Mouse (Mus musculus) ES-E14 (cell line): ENCODE measurements around the gene Dpysl5.

Source experiments
- CHD2 ChIP-seq: IDR thresholded peaks from 2 replicates; pipeline ENCODE4 v1.6.1; 2014; ENCODE audit warnings: mild to moderate bottlenecking, low read depth, low read length, inconsistent platforms
- ZC3H11A ChIP-seq: IDR thresholded peaks from 2 replicates; pipeline ENCODE4 v1.6.1; 2012; ENCODE audit warnings: low read depth, mild to moderate bottlenecking, inconsistent platforms, low read length, borderline replicate concordance

DNA sequence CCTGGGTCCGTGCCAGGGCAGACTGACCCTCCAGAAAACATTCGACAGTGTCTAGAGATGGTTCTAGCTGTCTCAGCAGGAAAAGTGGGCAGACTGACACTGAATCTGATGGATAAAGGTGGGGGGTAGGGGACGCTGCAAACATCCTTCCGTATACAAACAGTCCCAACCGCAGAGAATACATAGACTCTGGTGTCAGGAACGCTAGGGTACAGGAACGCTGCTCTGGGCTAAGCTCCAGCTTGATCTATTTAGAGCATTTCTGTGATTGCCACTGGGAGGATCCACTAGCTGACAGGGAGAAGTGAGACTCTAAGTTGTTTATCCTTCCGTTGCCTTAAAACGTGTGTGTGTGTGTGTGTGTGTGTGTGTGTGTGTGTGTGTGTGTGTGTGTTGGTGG is 69.3 kb downstream of the Dpysl5 start:
- TF ChIP-seq CHD2 (no peak), ZC3H11A (no peak)
